Mouse (Mus musculus) kidney, adult 18-20 months (tissue): Measurements from ENCODE around the gene Zfp286.
"Not testable (repeated sequence)": the region's sequence is repeated elsewhere in the genome, so short reads cannot be mapped to it uniquely, and the experiment has no call there.

Source experiments
- DNase-seq: peaks from one replicate; pipeline ENCODE4 v3.0.0; 2021

Gene Zfp286

GRCm38 (mm10) chr11:62776510-62776909 lies 12.8 kb downstream of the Zfp286 start:
- DNase-seq: no peak

- DNase-seq: no peak
Measured at GRCm38 (mm10) chr11:62760755-62761457, 28.4 kb downstream of the Zfp286 start.

DNA sequence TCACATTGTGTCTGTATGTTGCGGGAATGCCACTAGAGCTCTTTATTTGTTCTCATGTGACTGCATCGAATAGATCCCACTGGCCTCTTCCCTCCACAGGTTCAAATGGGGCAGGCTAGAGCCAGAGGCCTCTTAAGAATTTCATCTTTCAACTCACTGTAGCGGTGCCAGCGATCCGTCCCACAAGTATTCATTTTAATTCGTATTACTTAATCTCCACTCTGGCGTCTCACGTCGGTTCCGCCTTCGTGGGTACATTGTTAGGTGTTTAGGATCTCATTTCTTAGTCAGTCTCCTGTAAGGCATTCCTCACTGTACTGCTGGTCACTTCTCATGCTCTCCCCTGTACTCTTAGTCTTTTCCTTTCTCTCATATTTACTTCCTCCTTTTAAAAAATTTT lies 30.8 kb downstream of the Zfp286 start:
- DNase-seq: no peak

DNA sequence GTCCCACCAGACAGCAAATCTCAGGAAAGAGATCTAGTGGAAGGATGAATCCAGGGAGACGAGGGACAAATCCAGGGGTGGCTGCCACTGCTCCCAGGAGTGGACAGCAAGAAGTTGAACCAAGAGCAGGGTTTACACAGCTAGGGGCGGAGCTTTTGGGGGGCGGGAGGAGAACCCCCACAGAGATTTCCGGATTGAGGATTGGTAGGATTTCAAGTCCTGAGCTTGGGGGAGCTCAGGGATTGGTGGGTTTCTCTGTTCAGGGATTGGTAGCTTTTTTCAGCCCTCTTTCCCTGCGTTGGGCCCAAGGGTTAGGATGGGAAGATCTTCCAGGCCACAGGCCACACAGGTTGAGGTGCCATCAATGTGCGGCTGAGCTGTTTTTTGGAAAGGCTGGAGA lies 31.4 kb downstream of the Zfp286 start:
- no peak for DNase-seq

DNA sequence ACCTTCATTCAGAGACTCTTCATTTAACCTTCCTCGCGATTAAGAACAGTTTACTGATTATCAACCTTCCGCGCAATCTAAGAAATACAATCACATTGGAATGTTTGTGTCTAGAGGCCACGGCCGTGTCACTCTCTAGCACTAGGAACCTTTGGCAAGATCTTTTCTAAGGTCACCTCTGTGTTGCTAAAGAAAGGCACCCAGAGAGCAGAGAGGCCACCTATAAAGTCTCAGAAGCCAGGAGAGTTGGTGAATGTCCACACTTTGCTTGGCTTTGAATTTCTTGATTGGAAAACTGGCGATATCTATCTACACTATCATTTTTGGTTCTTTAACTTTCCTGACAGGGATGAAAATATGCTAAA lies 32.1 kb downstream of the Zfp286 start:
- no peak for DNase-seq

DNA sequence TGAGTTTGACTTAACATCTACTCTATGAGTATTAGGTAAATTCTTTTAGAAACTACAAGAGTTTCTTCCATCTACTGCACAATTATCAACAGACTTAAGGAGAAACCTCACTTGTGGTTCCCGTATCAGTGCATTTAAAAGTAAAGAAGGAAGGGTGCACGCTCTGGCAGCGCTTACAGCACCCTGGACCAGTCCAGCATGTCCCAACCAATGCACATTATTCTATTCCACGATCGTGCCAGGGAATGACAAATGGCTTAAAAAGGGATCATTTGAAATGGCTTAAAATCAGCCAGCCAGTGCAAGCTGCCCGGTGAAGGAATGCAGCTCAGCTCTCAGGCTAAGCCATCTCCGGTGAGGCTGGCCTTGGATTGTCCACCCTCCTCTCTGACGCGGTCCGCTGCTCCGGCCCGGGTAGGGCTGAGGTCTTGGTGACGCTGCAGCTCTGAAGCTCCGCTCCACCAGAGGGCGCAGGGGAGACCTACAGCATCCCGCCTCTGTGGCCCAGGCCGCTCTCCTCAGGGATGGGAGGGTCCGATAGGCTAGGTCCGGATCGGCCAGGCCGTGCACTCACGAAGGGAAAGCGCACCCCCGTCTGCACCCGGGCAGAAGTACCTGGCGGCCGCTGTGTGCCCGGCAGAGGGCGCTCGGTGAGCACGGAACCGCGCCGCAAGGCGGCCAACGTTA lies 32.7 kb downstream of the Zfp286 start:
- DNase-seq: peak; percentile 97

DNA sequence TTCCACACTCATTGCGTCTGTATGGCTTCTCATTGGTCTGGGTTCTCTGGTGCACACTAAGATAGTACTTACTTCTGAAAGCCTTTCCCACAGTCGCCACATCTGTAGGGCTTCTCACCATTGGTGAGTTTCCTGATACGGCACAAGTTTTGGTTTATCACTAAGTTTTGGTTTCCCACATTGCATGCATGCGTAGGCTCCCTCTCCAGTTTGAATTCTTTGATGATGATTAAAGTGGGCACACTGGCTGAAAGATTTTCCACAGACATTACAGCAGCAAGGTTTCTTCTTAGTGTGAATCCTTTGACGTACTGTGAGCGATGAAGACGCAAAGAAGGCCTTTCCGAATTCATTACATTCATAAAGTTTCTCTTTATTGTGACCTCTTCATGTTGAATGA lies 36.5 kb downstream of the Zfp286 start, which contains the start of gene Gm10428:
Gene Gm10428, plus strand, starts transcription at position 321 of the 400 bp plus-strand sequence.
- no peak for DNase-seq

- no peak for DNase-seq
Measured at GRCm38 (mm10) chr11:62752191-62752590, 37.1 kb downstream of the Zfp286 start.

GRCm38 (mm10) chr11:62749445-62749844 lies 39.8 kb downstream of the Zfp286 start:
- not testable (repeated sequence) for DNase-seq

DNA sequence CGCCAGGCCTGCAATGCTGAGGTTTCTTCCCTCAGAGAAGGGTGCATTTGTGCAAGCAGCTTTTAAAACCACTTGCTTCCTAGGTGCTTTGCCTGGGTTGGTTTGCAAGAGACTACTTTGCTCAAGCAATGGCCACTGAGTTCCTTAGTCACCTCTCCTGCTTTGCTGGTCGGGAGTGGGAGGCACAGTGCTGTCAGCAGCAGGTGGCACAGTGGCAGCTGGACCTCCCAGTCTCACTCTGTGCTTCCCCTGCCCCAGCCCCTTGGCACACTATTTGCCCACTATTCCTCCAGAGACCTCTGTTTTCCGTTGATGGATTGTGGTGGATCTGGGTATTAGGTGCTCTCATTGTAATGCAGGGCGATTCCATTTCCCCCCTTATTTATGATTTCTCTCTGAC lies 41.2 kb downstream of the Zfp286 start:
- no peak for DNase-seq

DNA sequence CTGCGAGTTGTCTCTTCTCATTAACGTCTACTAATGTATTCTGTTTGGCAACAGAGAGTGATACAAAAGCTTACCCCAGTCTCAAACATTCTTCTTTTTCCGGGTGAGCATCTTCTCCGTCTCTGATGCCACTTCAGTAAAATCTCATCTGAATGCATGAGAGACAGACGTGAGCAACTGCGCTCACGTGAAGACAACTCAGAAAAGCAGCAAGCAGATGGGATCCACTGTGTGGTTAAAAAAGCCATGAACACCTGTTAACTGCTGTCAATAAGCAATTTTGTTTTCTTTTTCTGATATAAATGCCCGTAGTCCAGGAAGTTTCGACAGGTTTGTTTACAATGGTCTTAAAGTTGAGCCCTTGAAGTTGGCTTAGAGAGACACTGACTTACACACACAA lies 42.0 kb downstream of the Zfp286 start:
- no peak for DNase-seq

GRCm38 (mm10) chr11:62746001-62746533 lies 43.2 kb downstream of the Zfp286 start:
- DNase-seq: peak; percentile 72

- peak; percentile 68 for DNase-seq
Measured at GRCm38 (mm10) chr11:62744103-62744502, 45.2 kb downstream of the Zfp286 start.

DNA sequence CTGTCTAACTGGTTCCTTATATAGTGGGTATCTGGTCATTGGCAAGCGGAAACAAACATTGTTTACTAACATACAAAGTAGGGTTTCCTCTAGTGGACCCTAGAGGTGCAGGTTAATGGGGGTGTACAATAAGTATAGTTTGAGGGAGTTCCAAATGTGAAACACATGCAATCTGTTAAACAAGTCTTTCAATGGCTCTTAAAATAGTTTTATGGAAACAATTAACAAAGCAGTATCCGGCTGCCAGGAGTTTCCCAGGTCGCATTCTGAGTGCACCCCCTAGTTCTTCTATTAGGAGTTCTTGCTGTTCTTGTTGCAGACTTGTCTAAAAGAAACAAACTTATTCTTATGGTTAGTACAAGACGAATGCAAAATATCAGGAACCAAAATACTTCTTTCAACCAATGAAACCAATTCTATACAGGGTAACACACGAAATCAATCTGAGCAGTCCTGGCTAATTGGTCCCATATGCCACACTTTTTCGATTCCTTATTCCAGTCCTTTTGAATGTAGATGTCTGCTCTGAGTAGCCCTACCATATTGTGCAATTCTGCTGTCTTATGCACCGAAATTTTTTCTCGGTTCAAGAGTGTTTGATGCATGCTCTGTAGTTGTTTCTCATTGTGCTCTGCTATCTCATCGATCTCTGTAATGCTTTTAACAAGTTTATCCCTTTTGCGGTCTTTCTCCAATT lies 46.9 kb downstream of the Zfp286 start:
- no peak for DNase-seq

DNA sequence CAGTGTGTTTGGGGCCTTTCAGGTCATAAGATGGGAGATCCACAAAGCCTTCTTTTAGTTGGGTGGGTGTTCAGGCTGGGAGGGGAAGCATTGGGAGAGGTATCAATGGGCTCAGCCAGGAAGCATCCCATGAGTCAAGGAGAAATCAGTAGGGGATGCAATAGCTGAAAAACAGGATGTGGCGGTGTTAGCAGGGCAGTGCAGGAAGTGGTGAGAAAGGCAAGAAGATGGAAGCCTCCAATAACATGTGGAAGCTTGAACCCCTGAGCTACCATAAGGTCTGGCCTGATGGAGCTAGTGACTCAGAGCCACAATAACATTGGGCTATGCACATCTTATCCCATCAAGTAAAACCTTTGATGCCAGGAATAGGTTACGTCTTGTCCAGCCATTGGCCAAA lies 48.1 kb downstream of the Zfp286 start:
- DNase-seq: no peak

- DNase-seq: no peak
Measured at GRCm38 (mm10) chr11:62732665-62733064, 56.6 kb downstream of the Zfp286 start.

DNA sequence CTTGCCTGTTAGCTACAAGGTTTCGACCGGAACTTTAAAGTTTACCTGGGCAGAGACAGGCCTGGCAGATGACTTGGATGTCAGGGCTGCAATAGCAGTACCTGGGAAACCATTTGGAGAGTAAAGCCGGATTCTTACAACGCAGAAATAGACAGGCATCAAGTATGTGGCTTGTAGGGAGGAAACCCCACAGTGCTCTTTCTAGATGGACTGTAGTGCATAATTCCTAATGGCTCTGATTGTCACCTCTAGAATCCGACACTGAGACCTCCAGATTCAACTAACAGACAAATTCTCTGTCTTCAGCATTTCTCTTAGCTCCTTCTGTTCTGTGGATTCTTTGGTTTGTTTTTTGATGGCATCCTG lies 57.3 kb downstream of the Zfp286 start:
- no peak for DNase-seq

GRCm38 (mm10) chr11:62731311-62732021 lies 57.8 kb downstream of the Zfp286 start, which contains the start of gene Zfp287:
TSS of gene Zfp287 (minus strand) at chr11:62731905.
- DNase-seq: peak; percentile 85

DNA sequence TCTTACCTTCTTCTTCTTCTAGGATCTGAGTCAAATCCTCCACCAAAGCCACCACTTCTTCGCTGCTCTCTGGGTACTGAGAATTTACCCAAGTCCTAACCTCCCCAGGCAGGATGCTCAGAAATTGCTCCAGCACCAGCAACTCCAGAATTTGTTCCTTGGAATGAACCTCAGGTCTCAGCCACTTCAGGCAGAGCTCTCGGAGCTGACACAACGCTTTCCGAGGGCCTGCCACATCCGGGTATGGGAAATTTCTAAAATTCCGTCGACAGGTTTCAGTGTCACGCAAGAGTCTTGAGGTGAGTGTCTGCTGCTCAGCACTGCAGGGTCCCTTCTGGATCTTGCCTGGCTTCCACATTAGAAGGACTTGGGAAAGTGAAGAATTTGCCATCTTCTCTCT lies 61.0 kb downstream of the Zfp286 start:
- DNase-seq: no peak

GRCm38 (mm10) chr11:62710657-62711056 lies 78.6 kb downstream of the Zfp286 start:
- no peak for DNase-seq

DNA sequence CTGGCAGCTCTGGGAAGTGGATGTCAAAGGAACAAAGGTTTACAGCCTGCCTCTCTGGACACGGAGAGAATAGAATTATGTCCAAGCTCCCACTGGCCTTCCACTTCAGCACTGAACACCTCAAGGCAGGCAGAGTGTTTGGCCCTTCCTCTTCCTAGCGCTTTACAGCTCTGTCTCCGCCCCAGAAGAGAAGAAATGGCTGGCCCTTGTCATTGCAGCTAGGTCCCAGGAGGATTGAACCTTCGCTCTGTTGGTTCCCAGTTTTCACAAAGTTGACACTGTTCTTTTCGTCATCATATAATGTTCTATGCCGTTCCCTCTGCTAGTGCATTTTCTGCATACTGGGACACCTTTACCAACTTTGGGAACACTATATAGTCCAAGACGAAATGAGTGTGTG lies 81.0 kb downstream of the Zfp286 start:
- no peak for DNase-seq

GRCm38 (mm10) chr11:62706141-62706540 lies 83.1 kb downstream of the Zfp286 start:
- DNase-seq: no peak
